Mouse (Mus musculus): ENCODE data around the gene Upk3bl.

Upk3bl gene

DNA sequence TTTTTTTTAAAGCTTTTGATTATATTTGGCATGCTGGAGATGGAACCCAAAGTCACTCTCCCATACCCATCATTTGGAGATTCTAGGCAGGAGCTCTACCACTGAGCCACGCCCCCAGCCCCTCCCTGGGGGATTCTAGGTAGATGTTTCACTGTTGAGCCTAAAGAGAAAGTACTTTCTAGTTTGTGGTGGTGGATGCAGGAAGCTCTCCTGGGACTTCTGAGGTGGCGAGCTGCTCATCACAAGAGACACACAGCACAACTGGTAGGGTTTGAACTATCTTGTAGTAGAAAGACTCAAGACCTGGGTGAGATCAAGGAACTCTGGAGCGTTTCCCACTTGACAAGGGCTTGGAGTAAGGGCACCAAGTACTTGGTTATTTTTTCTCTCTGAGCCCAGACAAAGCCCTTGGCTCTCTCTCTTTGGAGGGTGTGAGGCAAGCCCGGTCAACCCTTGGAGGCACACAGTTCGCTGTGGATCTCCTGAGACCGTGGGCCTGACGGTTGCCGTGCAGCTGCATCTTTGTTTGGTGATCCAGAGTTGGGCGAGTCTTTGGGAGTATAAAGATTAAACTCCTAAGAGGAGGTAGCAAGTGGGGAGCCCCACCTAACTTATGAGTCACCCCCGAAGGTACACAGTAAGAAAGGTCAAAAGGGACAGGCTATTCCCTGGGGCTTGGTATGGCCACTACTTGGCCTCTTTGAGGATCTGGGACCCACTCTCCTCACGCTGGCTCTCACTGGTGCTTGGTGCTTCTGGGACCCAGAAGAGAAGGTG, at the start of gene Upk3bl:
Gene Upk3bl, plus strand, starts transcription at position 192 of the 777 bp plus-strand sequence.
- no peak for DNase-seq (ENCODE audit: low read depth, low spot score)

DNA sequence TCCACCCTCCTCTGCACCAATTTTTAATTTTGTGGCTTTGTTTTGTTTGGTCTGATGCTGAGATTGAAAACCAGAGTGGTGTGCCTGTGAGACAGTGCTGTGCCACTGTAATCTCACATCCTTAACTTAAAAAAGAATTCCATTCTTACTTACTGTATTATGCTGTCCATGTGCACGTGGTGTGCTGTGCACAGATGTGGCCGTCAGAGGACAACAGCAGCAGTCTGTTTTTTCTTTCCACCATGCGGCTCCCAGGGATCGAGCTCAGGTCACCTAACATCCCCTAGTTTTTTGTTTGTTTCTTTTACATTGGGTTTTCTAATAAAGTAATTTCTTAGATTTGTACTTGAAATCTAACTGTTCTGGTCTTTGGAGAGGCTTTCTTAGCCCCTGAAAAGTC, 49.8 kb upstream of the Upk3bl start:
- no peak for DNase-seq (ENCODE audit: low read depth, low spot score)

DNA sequence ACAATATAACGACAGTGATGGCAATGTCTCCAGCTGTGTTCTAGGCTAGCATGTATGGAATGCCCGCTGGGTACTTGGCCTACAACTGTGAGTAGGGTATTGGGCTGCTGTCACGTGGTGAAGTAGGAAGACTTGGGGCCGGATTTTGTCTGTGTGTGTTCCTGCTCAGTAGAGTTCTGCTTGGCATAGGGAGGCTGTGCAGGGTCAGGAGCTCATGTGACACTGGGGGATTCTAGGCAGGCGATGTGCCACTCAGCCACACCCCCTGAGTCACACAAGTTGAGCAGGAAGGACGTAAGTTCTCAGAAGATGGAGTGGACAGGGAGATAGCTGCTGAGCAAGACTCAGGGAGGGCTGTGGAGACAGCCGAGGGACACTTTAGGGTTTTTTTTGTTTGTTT, 46.5 kb upstream of the Upk3bl start:
- no peak for DNase-seq (ENCODE audit: low read depth, low spot score)

DNA sequence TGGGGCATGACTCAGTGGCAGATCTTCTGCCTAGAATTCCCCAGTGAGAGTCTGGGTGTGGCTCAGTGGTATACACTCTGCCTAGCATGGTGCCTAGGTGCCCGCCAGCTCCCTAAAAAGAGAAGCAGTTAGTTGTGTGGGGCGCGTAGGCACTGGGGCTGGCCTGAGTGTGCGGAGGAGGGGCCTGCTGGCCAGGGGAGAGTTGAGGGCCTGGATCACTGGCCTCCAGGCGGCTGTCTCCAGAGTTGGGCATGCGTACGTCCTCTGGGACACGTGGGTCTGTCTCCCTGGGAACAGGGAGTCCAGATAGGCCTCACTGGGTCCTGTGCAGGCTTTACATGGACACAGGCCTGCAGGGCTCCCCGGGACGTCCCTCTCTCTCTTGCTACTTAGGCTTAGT, 39.4 kb upstream of the Upk3bl start:
- DNase-seq (ENCODE audit: low read depth, low spot score): no peak

DNA sequence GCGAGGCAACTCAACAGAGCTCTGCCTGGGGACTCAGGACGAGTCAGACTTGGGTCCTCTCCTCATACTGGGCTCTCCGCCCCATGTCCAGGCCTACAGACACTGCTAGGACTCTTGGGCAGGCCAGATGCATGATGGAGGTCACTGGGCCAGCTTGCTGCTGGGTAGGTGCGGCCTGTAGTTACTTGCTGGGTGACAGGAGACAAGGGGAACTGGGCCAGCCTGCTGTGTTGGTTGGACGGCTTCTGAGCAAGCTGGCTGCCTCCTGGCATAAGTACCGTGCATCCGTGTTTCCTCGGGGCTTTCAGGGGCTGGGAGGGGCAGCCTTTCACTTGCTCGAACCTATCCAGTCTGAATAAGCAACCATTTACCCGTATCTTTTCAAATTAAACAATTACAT, 38.7 kb upstream of the Upk3bl start:
- DNase-seq (ENCODE audit: low read depth, low spot score): no peak

DNA sequence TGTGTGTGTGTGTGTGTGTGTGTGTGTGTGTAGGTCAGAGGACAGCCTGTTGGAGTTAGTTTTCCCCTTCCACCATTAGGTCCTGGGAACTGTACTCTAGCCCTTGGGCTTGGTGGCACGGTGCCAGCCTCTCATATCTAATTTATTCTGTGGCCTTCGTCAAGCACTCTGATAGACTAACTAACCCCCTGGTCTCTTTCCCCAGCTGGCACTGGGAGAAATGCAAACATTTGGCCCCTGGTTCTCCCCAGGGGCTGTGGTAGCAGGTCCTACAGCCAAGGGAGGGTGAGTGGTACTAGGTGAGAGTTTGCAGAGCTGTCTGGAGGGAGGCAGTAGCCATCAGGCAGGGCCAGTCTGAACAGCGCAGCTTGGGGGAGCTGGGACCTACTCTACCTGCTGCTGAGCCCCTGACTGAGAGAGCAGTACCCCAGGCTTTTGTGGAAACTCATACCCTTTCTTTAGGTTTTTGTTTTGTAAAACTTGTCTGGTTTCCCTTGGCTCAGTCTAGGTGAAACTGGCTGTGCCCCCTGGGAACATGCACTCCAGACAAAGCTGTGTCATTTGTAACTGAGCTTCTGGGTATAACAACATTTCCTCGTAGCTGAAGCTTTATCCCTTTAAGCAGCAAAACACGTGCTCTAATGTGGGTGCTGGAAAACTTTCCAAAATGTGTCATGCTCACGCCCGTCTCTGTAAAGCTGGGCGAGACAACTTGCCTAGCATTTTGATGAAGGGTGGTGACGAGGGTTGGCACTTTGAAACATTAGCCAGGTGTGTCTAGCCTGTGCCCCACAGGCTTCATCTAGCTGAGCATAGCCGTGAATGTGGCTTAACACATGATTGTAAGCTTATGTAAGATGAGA, 38.0 kb upstream of the Upk3bl start:
- DNase-seq (ENCODE audit: low read depth, low spot score): no peak

DNA sequence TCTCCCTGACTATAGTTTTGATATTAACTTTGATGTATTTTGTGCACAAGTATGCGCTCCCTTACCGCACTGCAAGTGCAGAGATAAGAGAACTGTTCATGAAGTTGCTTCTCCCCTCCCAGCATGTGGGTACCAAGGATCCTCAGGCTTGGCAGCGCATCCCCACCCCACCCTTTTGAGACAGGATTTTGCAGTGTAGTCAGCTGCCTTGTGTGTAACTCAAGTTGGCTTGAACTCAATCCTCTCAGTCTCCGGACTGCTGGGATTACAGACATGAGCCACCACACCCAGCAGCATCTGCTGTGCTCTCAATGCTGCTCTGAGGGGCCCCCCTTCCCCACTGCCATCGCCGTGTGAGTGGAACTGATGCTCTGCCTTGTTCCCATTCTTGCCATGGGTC, 37.0 kb upstream of the Upk3bl start:
- DNase-seq (ENCODE audit: low read depth, low spot score): no peak

DNA sequence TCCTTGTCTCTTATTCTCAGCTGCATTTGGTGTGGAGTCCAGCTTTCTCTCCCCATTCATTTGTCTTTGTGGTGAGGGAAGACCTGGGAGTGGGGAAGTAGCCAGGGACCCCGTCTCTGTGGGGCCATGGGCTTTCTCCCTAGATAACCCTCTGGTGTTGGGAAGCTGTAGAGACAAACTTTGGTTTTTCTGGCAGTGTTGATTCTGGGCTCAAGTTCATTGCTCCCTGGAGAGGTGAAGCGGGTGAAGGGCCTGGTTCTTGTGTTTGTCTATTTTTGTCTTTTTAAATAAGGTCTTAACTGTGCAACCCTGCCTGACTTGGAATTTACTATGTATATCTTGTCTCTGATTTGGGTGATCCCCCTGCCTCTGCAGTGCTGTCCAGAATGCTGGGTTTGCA, 35.6 kb upstream of the Upk3bl start:
- DNase-seq (ENCODE audit: low read depth, low spot score): no peak

DNA sequence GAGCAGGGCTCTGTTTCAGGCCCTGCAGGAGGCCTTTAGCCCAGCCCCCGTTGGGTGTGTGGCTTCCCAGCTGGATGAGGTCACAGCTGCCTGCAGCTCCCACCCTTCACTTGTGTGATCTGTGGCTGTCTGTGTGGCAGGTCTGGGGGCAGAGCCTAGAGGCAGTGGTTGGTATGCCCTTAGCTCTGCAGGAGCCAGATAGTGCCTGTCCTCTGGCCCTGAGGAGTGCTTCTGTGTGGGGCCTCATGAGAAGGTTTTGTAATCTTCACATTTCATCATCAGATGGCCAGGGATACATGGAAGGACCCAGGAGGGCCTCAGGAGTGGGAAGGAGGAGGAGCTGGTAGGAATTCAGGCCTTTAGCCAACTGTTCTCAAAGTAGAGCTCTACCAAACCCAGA, 34.4 kb upstream of the Upk3bl start:
- no peak for DNase-seq (ENCODE audit: low read depth, low spot score)

DNA sequence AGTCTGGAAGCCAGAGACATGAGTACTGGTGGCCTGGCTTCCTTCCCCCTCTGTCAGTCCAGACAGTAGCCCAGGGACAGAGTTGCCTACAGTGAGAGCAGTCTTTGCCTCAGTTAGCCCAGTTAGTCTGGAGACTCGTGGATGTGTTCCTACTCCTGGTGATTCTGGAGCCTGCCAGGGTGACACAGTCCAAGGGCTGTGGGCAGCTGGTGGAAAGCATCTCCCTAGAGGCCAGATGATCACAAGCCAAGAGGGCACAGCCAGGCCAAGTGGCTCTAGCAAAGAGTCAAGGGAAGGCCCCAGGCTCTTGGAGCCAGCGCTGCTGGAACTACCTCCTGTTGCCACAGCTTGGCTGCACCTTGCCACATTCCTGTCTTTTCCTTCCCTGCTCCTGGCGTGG, 28.6 kb upstream of the Upk3bl start:
- DNase-seq (ENCODE audit: low read depth, low spot score): no peak

DNA sequence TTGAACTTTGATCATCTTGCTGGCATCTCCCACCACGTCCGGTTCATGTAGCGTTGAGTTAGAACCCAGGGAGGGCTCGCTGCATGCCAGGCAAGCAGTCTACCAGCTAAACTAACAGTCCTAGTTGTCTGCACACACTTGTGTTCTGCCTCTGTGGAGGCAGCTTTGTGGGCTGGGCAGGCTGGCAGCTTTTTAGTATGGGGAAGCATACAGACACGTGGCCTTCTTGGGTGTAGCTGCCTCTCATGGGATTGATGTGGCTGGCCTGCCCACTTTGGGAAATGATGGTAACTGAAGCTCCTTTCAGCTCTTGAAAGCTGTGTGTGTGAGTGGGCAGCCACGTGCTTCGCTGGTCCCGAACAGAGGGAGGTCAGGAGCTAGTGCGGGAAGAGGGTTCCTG, 27.4 kb upstream of the Upk3bl start:
- no peak for DNase-seq (ENCODE audit: low read depth, low spot score)

DNA sequence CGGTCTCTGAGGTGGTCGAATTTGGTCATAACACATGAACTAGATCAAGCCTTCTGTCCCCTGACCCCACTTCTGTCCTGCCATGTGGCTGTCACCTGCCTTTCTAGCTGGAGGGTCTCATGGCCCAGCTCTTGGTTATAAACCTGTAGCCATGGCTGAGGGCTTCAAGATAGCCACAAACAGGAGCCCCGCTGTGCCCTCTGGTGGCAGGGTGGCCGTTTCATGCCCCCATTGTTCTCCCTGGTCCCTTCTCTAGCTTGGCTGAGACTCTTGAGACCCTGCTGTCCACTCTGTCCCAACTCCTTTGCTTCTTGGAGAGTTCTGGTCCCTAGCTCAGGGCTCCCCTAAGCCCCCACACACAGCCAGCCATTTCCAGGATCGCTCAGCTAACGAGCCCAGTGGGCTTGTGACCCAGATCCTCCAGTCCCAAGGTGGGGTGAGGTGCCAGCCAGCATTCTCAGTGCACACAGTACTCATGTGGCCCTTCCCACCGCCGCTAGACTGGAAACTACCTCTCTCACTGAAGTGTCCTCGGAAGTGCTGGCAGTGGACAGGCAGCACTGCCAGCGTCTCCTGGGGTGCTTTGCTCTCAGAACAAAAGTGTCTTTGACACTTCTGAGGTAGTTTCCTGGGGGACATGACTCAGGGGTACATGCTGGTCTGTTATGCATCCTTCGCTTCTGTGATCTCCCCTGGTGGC, 26.5 kb upstream of the Upk3bl start:
- DNase-seq (ENCODE audit: low read depth, low spot score): no peak

DNA sequence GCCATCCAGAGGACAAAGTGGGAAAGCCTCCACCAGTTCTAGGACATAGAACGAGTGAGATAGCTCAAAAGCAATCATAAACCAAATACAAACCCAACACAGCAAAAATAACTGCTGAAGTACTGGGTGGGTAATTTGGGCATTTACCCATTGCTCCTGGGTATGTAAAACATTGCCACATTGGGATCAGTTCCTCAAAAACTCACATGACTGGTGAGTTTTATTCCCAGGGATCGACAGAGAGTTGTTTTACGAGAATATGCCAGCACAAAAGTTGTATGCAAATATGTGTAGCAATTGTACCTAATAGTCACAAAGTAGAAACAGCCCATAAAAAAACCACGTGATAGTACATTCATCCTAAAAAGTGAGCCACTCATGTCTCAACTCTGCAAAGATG, 19.4 kb upstream of the Upk3bl start:
- DNase-seq (ENCODE audit: low read depth, low spot score): no peak

DNA sequence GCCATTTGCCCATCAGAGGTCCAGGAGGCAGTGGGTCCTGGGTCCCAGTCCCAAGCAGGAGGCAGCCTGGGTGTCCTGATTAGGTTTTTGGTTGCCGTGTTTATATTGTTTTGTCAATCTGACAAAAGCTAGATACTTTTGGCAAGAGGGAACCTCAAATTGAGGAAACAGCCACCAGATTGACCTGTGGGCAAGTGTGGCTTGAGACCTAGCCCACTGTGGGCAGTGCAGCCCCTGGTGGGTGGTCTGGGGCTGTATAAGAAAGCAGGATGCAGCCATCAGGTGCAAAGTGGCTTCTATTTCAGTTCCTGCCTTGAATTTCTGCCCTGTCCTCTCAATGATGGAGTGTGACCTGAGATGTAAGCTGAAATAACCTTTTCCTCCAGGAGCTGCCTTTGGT, 19.0 kb upstream of the Upk3bl start:
- no peak for DNase-seq (ENCODE audit: low read depth, low spot score)

DNA sequence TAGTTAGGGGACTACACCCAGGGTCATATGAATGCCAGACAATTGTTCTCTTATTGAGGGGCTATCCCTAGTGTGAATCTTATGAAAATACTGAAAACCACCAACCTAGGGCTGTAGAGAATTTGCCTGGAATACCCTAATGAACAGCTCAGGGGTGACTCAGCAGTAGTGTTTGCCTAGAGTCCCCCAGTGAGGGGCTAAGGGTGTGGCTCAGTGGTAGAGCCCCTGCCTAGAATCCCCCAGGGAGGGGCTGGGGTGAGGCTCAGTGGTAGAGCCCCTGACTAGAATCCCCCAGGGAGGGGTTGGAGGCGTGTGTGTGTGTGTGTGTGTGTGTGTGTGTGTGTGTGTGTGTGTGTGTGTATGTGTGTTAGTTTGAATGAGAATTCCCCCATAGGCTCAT, 17.6 kb upstream of the Upk3bl start:
- DNase-seq (ENCODE audit: low read depth, low spot score): no peak

DNA sequence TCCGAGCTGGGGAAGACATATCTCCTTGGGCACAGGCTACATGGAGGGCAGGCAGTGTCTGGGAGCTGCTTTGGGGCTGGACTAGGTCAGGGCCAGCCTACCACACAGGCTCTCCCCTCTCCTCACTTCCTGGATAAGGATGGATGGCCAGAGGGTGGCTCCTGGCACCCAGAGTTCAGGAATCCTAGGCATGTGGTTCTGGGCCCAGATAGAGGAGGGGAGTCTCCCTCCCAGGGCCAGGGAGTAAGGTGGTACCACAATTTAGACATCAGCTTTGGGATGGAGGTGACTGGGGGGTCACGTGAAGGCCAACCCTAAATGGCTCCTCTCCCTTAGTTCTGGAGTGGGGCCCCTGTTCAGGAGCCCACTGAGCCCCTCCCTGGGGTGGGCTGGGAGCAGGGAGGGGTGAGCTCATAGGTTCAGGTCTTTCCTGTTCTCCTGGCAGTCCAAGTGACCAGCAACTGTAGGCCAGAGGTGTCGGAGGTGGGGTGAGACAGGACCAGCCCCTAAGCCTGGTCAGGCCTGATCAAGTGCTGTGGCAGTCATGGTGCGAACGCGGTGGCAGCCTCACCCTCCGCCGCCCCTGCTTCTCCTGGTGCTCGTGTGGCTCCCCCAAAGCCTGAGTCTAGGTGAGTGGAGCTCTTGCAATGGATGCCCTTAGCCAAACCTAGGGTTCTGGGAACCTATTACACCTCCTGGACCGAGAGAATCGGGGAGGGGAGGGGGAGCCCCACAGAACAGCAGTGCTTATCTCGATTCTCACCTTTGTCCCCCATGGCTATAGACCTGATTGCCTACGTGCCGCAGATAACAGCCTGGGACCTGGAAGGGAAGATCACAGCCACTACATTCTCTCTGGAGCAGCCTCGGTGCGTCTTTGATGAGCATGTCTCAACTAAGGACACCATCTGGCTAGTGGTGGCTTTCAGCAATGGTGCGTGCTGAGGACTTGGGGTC, 15.8 kb upstream of the Upk3bl start, which contains the start of gene Upk3b:
Gene Upk3b, plus strand, starts transcription at position 239 of the 957 bp plus-strand sequence.
- DNase-seq (ENCODE audit: low read depth, low spot score): no peak

DNA sequence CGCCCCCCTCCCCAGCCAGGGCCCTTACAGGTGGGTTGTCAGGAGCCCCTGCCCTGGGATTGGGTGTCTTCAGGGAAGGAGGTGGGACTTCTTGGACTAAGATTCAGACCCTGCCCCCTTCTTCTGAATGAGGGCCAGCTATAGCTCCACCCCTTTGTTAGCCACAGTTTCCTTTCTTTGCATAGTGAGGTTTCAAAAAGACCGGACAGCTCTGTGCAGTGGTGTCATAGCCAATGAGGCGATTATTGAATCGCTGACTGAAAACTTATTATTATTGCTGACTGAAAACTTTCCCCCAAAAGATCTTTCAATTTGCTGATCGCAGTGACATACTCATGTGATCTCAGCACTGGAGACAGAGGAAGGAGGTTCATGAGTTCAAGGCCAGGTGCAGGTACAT, 14.1 kb upstream of the Upk3bl start:
- DNase-seq (ENCODE audit: low read depth, low spot score): no peak

DNA sequence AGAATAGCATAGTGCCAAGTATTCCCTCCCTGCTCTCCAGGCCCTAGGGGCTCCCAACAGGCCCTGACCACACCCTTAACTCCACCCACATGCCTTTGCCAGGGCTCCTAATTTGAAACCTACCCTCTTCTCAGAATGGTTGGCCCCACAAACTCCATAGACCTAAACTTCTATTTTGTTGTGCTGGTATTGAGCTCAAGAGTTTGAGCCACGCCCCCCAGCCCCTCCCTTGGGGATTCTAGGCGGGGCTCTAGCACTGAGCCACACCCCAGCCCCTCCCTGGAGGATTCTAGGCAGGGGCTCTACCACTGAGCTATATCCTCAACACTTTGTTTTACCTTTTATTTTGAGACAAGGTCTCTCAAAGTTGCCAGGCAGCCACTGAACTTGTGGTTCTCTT, 13.0 kb upstream of the Upk3bl start:
- no peak for DNase-seq (ENCODE audit: low read depth, low spot score)

DNA sequence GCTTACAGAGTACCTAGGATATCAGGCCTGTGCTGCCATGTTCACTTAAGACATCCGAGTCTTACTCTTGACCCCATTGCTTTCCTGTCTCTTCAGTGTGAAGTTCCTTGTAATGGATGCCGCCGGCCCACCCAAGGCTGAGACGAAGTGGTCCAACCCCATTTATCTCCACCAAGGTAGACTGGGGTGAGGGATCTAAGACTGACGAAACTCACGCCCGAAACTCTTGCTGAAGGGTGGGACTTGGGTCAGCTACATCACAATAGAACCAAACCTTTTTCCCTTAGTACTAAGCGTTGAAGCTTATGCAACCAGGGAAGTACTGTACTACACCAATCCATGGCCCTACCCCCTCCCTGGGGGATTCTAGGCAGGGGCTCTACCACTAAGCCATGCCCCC, 12.6 kb upstream of the Upk3bl start:
- no peak for DNase-seq (ENCODE audit: low read depth, low spot score)

DNA sequence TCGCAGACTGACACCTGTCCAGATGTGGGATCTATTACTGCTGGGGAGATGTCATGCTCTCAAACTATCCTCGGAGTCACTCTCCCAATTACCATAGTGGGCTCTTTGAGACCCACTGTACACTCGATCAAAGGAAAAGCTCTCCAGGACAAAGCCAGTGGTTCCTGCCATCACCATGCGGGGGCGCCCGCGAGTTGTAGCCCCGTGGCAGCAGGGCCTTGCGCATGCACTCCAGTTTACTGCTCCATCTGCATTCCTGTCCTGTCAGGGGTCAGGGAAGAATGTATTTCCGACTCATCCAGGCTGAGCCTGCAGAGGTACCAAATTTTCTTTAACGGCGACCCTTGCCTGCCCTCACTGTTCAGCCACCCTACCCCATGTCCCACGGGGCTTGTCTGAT, 9.4 kb upstream of the Upk3bl start:
- no peak for DNase-seq (ENCODE audit: low read depth, low spot score)

DNA sequence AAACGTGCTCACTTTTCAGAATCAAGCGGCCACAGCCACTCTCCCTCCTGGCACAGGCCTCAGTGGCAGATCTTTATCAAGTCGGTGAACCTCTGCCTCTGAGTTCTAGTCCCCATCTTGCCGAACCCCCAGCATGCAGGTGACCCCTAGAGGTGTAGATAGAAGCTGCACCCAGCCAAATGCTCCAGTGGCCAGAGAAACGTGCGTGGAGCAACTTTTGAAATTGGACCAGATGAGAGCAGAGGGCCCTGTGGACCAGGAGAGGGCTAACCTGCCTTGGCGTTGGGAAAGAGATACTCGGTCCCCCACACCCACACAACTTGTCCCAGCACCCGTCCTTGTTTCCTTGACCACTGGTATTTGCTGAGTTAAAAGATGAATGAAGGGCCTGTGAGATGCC, 8.9 kb upstream of the Upk3bl start:
- DNase-seq (ENCODE audit: low read depth, low spot score): no peak

Data from c-Kit-negative CD71-positive TER-119-positive erythroid progenitor cells, embryonic 14.5 days (primary cell).